ENCODE assay signal across 13 mouse cellular contexts in the genomic region with DNA sequence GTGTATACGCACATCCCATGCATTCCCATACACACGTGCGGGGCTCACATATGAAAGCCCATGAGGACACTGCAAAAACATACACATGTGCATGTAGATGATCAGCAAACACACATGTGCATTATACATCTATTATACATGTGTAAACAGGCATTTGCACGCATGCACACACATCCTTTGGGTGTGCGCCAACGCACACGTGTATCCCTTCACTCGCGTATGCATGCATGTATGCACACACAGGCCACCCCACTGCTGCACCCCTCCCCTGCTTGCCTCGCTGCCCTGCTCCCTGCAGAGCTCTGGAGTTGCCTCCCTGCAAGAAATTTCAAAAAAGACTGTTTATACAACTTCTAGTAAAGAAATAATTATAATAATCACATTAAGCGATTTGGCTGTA. TPM values are rescaled to one million over a fixed set of nuclear protein-coding genes. Genes with fewer than 3 reads are reported as not detected.
A peak's percentile ranks its signal among the peaks of the same experiment; 100 is the strongest.
DNase-seq lines count a peak whose midpoint lies in the region; ATAC-seq and TF ChIP-seq lines count a peak whose summit lies in the region.
"Had no signal": no experiment of that assay in that cellular context is flagged by ENCODE, and none has a peak within 500 bp of the region (broad histone marks: within the 10 kb centered on the region; RNA-seq: fewer than 3 reads in every experiment).

No protein-coding gene starts in this region.

- no peak for DNase-seq in forebrain, embryonic 14.5 days (ENCODE audit: low spot score)
- DNase-seq in kidney, adult 11 months: no peak
- DNase-seq in embryonic facial prominence, embryonic 10.5 days (ENCODE audit: low spot score): no peak
- DNase-seq in cerebellum, adult 18-20 months: no peak
- DNase-seq in liver, postnatal 0 days: no peak
- DNase-seq: liver, embryonic 13.5 days had no signal

- no peak for TF ChIP-seq CTCF in liver, postnatal 0 days (IDR thresholded peaks at IDR 0.05; ENCODE audit: low read depth)

- peaks cover 16% of the 10 kb centered on the region for H3K4me1 ChIP-seq in forebrain, embryonic 14.5 days (ENCODE audit: control insufficient read depth, insufficient read depth, low read length)
- peaks cover 15% of the 10 kb centered on the region for H3K4me1 ChIP-seq in forebrain, embryonic 16.5 days (replicated peaks; ENCODE audit: control insufficient read depth, insufficient read depth, low read length)
- peaks cover 37% of the 10 kb centered on the region for H3K4me1 ChIP-seq in kidney, embryonic 14.5 days (ENCODE audit: control insufficient read depth, insufficient read depth, low read length)
- H3K4me1 ChIP-seq in embryonic facial prominence, embryonic 10.5 days: peaks cover 76% of the 10 kb centered on the region
- peaks cover 95% of the 10 kb centered on the region for H3K4me1 ChIP-seq in limb, embryonic 13.5 days
- no peaks in the 10 kb centered on the region for H3K4me1 ChIP-seq in liver, postnatal 0 days (ENCODE audit: insufficient read depth)
- H3K4me1 ChIP-seq: megakaryocyte, embryonic 14.5 days had no signal

- no peak overlapping the region for H3K4me2 ChIP-seq in forebrain, embryonic 14.5 days (ENCODE audit: low read length)
- no peak overlapping the region for H3K4me2 ChIP-seq in forebrain, embryonic 16.5 days (ENCODE audit: low read length)
- no peak overlapping the region for H3K4me2 ChIP-seq in kidney, embryonic 14.5 days (replicated peaks; ENCODE audit: low read depth, low read length)
- no peak overlapping the region for H3K4me2 ChIP-seq in limb, embryonic 13.5 days (replicated peaks)
- no peak overlapping the region for H3K4me2 ChIP-seq in liver, postnatal 0 days (ENCODE audit: low read depth, low read length)
- H3K4me2 ChIP-seq: liver, embryonic 13.5 days had no signal

- H3K4me3 ChIP-seq in forebrain, embryonic 14.5 days (ENCODE audit: low read depth, low read length): no peak overlapping the region
- H3K4me3 ChIP-seq in forebrain, embryonic 16.5 days (replicated peaks; ENCODE audit: low read length): no peak overlapping the region
- no peak overlapping the region for H3K4me3 ChIP-seq in kidney, embryonic 14.5 days (ENCODE audit: low read length)
- no peak overlapping the region for H3K4me3 ChIP-seq in embryonic facial prominence, embryonic 10.5 days
- H3K4me3 ChIP-seq in limb, embryonic 13.5 days: no peak overlapping the region
- no peak overlapping the region for H3K4me3 ChIP-seq in liver, postnatal 0 days (ENCODE audit: low read depth, low read length)
- H3K4me3 ChIP-seq: liver, embryonic 13.5 days; megakaryocyte, embryonic 14.5 days; myocyte had no signal

- ATAC-seq in forebrain, embryonic 14.5 days: no peak
- no peak for ATAC-seq in forebrain, embryonic 16.5 days
- no peak; the same call in 1 of the 2 replicates for ATAC-seq in kidney, embryonic 14.5 days (ENCODE audit: low FRiP score, low TSS enrichment)
- ATAC-seq in limb, embryonic 13.5 days (ENCODE audit: low FRiP score, low read depth): no peak
- ATAC-seq in liver, postnatal 0 days: no peak

- H3K9me3 ChIP-seq in forebrain, embryonic 14.5 days (replicated peaks; ENCODE audit: control insufficient read depth, low read length): no peaks in the 10 kb centered on the region
- no peaks in the 10 kb centered on the region for H3K9me3 ChIP-seq in forebrain, embryonic 16.5 days (ENCODE audit: control insufficient read depth, low read length)
- no peaks in the 10 kb centered on the region for H3K9me3 ChIP-seq in kidney, embryonic 14.5 days (ENCODE audit: control insufficient read depth, low read length)
- no peaks in the 10 kb centered on the region for H3K9me3 ChIP-seq in embryonic facial prominence, embryonic 10.5 days
- no peaks in the 10 kb centered on the region for H3K9me3 ChIP-seq in limb, embryonic 13.5 days
- H3K9me3 ChIP-seq in liver, postnatal 0 days (ENCODE audit: low read length): no peaks in the 10 kb centered on the region
- H3K9me3 ChIP-seq: liver, embryonic 13.5 days; megakaryocyte, embryonic 14.5 days had no signal

- H3K27ac ChIP-seq in forebrain, embryonic 14.5 days (ENCODE audit: low read depth, low read length): peak overlapping the region; percentile 9; the same call in 1 of the 2 replicates
- no peak overlapping the region for H3K27ac ChIP-seq in forebrain, embryonic 16.5 days (ENCODE audit: low read length)
- H3K27ac ChIP-seq in kidney, embryonic 14.5 days (ENCODE audit: low read depth, low read length): peak overlapping the region; percentile 83
- peak overlapping the region; percentile 69 for H3K27ac ChIP-seq in embryonic facial prominence, embryonic 10.5 days (replicated peaks)
- peak overlapping the region; percentile 87 for H3K27ac ChIP-seq in limb, embryonic 13.5 days
- no peak overlapping the region for H3K27ac ChIP-seq in liver, postnatal 0 days (ENCODE audit: low read depth)
- H3K27ac ChIP-seq: liver, embryonic 13.5 days had no signal

- no peaks in the 10 kb centered on the region for H3K27me3 ChIP-seq in forebrain, embryonic 14.5 days (replicated peaks; ENCODE audit: control insufficient read depth, insufficient read depth, low read length)
- no peaks in the 10 kb centered on the region for H3K27me3 ChIP-seq in forebrain, embryonic 16.5 days (replicated peaks; ENCODE audit: control insufficient read depth, insufficient read depth, low read length)
- H3K27me3 ChIP-seq in kidney, embryonic 14.5 days (ENCODE audit: control insufficient read depth, insufficient read depth, low read length): no peaks in the 10 kb centered on the region
- H3K27me3 ChIP-seq in embryonic facial prominence, embryonic 10.5 days (replicated peaks; ENCODE audit: low read depth, poor library complexity, severe bottlenecking): no peaks in the 10 kb centered on the region
- H3K27me3 ChIP-seq in limb, embryonic 13.5 days: no peaks in the 10 kb centered on the region
- no peaks in the 10 kb centered on the region for H3K27me3 ChIP-seq in liver, postnatal 0 days (ENCODE audit: insufficient read depth, low read length)
- H3K27me3 ChIP-seq: liver, embryonic 13.5 days had no signal

- TF ChIP-seq EP300 in liver, postnatal 0 days (IDR thresholded peaks at IDR 0.05; ENCODE audit: low read depth): no peak

- no peaks in the 10 kb centered on the region for H3K36me3 ChIP-seq in forebrain, embryonic 14.5 days (ENCODE audit: control insufficient read depth, insufficient read depth, low read length)
- no peaks in the 10 kb centered on the region for H3K36me3 ChIP-seq in forebrain, embryonic 16.5 days (ENCODE audit: control insufficient read depth, insufficient read depth)
- no peaks in the 10 kb centered on the region for H3K36me3 ChIP-seq in kidney, embryonic 14.5 days (ENCODE audit: control insufficient read depth, insufficient read depth, low read length)
- no peaks in the 10 kb centered on the region for H3K36me3 ChIP-seq in embryonic facial prominence, embryonic 10.5 days (replicated peaks)
- no peaks in the 10 kb centered on the region for H3K36me3 ChIP-seq in limb, embryonic 13.5 days
- H3K36me3 ChIP-seq in liver, postnatal 0 days (replicated peaks; ENCODE audit: insufficient read depth, low read length): no peaks in the 10 kb centered on the region
- H3K36me3 ChIP-seq: liver, embryonic 13.5 days had no signal

- H3K9ac ChIP-seq in forebrain, embryonic 14.5 days (ENCODE audit: low read length): no peak overlapping the region
- no peak overlapping the region for H3K9ac ChIP-seq in forebrain, embryonic 16.5 days (replicated peaks; ENCODE audit: low read depth, low read length)
- no peak overlapping the region for H3K9ac ChIP-seq in kidney, embryonic 14.5 days (ENCODE audit: low read depth, low read length)
- H3K9ac ChIP-seq in limb, embryonic 13.5 days: 0 out of 2 replicates have a peak overlapping the region, but pooled peaks have one; percentile 19
- no peak overlapping the region for H3K9ac ChIP-seq in liver, postnatal 0 days (replicated peaks)
- H3K9ac ChIP-seq: forebrain, postnatal 0 days; liver, embryonic 13.5 days had no signal

- WGBS in forebrain, embryonic 14.5 days: 81% methylated on average over 11 of the region's 11 CpGs
- WGBS in forebrain, embryonic 16.5 days: 85% methylated on average over 11 of the region's 11 CpGs
- WGBS in kidney, embryonic 14.5 days: 74% methylated on average over 11 of the region's 11 CpGs
- WGBS in embryonic facial prominence, embryonic 10.5 days: 86% methylated on average over 11 of the region's 11 CpGs
- WGBS in limb, embryonic 13.5 days: 78% methylated on average over 11 of the region's 11 CpGs
- WGBS in liver, postnatal 0 days (ENCODE audit: insufficient replicate concordance): 84% methylated on average over 11 of the region's 11 CpGs

RNA-seq across cellular contexts. Expression of a gene that starts 24.6 kb away (rescaled TPM):
- 1.8 and 2.5 TPM in 2 replicates for polyA plus RNA-seq in forebrain, embryonic 14.5 days (2014; fragmentation: Nextera tagmentation; extraction: Ambion mirVana)
- polyA plus RNA-seq in forebrain, embryonic 16.5 days (2015; fragmentation: Nextera tagmentation; extraction: Ambion mirVana): 4.2 and 5.5 TPM in 2 replicates
- polyA plus RNA-seq in kidney, embryonic 14.5 days (2014; fragmentation: Nextera tagmentation; extraction: Ambion mirVana): 8.6 and 17.9 TPM in 2 replicates
- polyA plus RNA-seq in embryonic facial prominence, embryonic 10.5 days (2016; fragmentation: Nextera tagmentation; extraction: Ambion mirVana): 6.5 and 9.6 TPM in 2 replicates
- 32.1 and 47.5 TPM in 2 replicates for polyA plus RNA-seq in limb, embryonic 13.5 days (2015; fragmentation: Nextera tagmentation; extraction: Ambion mirVana)
- 0.25 and 0.54 TPM in 2 replicates for polyA plus RNA-seq in liver, postnatal 0 days (2015; fragmentation: Nextera tagmentation; extraction: Ambion mirVana)

RNA-seq across cellular contexts. Expression of a gene that starts 42.5 kb away (rescaled TPM):
- 0.19 and 0.56 TPM in 2 replicates for polyA plus RNA-seq in forebrain, embryonic 14.5 days (2014; fragmentation: Nextera tagmentation; extraction: Ambion mirVana)
- 0.30 and 0.31 TPM in 2 replicates for polyA plus RNA-seq in forebrain, embryonic 16.5 days (2015; fragmentation: Nextera tagmentation; extraction: Ambion mirVana)
- 0.14 and 0.20 TPM in 2 replicates for polyA plus RNA-seq in kidney, embryonic 14.5 days (2014; fragmentation: Nextera tagmentation; extraction: Ambion mirVana)
- polyA plus RNA-seq in embryonic facial prominence, embryonic 10.5 days (2016; fragmentation: Nextera tagmentation; extraction: Ambion mirVana): 0.19 and 0.20 TPM in 2 replicates
- 0.31 and 0.32 TPM in 2 replicates for polyA plus RNA-seq in limb, embryonic 13.5 days (2015; fragmentation: Nextera tagmentation; extraction: Ambion mirVana)
- not detected in 2 replicates for polyA plus RNA-seq in liver, postnatal 0 days (2015; fragmentation: Nextera tagmentation; extraction: Ambion mirVana)
- polyA plus RNA-seq: liver, embryonic 13.5 days; myocyte; small intestine, adult 2 months had no signal

RNA-seq across cellular contexts. Expression of a gene that starts 50.3 kb away (rescaled TPM):
- polyA plus RNA-seq in forebrain, embryonic 14.5 days (2014; fragmentation: Nextera tagmentation; extraction: Ambion mirVana): 0.10 and 0.19 TPM in 2 replicates
- polyA plus RNA-seq in forebrain, embryonic 16.5 days (2015; fragmentation: Nextera tagmentation; extraction: Ambion mirVana): 0.17 and 0.19 TPM in 2 replicates
- polyA plus RNA-seq in kidney, embryonic 14.5 days (2014; fragmentation: Nextera tagmentation; extraction: Ambion mirVana): 0.42 and 0.49 TPM in 2 replicates
- 0.87 and 1.5 TPM in 2 replicates for polyA plus RNA-seq in embryonic facial prominence, embryonic 10.5 days (2016; fragmentation: Nextera tagmentation; extraction: Ambion mirVana)
- polyA plus RNA-seq in limb, embryonic 13.5 days (2015; fragmentation: Nextera tagmentation; extraction: Ambion mirVana): 0.94 and 1.1 TPM in 2 replicates
- polyA plus RNA-seq in liver, postnatal 0 days (2015; fragmentation: Nextera tagmentation; extraction: Ambion mirVana): 0.51 and 0.99 TPM in 2 replicates

Comparison
In these comparisons a context has a peak if more than half of its experiments do, and no peak if none do; other contexts are left out.
1. H3K27ac ChIP-seq: peak in forebrain, embryonic 14.5 days (single experiment), kidney, embryonic 14.5 days (single experiment), embryonic facial prominence, embryonic 10.5 days (single experiment) and limb, embryonic 13.5 days (single experiment); none in forebrain, embryonic 16.5 days (single experiment) and liver, postnatal 0 days (single experiment).